Mouse (Mus musculus) bone marrow, adult 2 months (tissue): ENCODE data around the gene 4933406M09Rik. TPM values are rescaled to one million over a fixed set of nuclear protein-coding genes. Genes with fewer than 3 reads are reported as not detected.

ENCODE experiments used
- H3K27ac ChIP-seq: fragments of 200-500 bp; 2 replicates; pipeline ENCODE4 v1.5.1; 2012; ENCODE audit warnings: low read depth, mild to moderate bottlenecking, control low read depth, inconsistent platforms, low read length; ENCODE audit not compliant: control insufficient read depth, poor library complexity, insufficient read depth
- H3K4me1 ChIP-seq: fragments of 200-500 bp; 2 replicates; pipeline ENCODE4 v1.6.1; 2011; ENCODE audit warnings: low read length; ENCODE audit not compliant: control insufficient read depth, insufficient read depth
- H3K4me3 ChIP-seq: fragments of 200-500 bp; replicated peaks from 2 replicates; pipeline ENCODE3; 2011; ENCODE audit warnings: mild to moderate bottlenecking, low read depth, low read length, control low read depth; ENCODE audit not compliant: control insufficient read depth
- CTCF ChIP-seq: fragments of 200-500 bp; IDR thresholded peaks from 2 replicates; pipeline ENCODE4 v1.5.1; 2011; ENCODE audit warnings: low read length, control low read depth; ENCODE audit not compliant: control insufficient read depth, insufficient read depth
- POLR2A ChIP-seq: fragments of 200-500 bp; IDR thresholded peaks from 2 replicates; pipeline ENCODE4 v1.6.1; 2011; ENCODE audit warnings: low read depth, mild to moderate bottlenecking, control low read depth, low read length, borderline replicate concordance; ENCODE audit not compliant: control insufficient read depth
- WGBS: fragments of 180-500 bp; shearing (Covaris S2); methylation state at CpG from one replicate; pipeline ENCODE4 v1.1.7; 2018; 5-methylcytosine and 5-hydroxymethylcytosine counted together
- polyA plus RNA-seq: library from polyadenylated mRNA; stranded (reverse); fragments of >200 nt; gene quantifications from 2 replicates; pipeline ENCODE4 v1.2.4, GENCODE M21; 2011; ENCODE audit warnings: low replicate concordance; ENCODE audit not compliant: missing spikeins, insufficient read depth, insufficient read length

Gene 4933406M09Rik
- polyA plus RNA-seq: not detected in 2 replicates

GRCm38 (mm10) chr1:134385666-134386065 is at the start of gene 4933406M09Rik:
Gene 4933406M09Rik (plus strand): TSS chr1:134385940.
- TF ChIP-seq POLR2A (no peak), CTCF (no peak)
- Histone ChIP-seq H3K4me1 (no peaks in the 10 kb centered on the region; the same call in 1 of the 2 replicates), H3K27ac (no peak within 1 kb of the TSS), H3K4me3 (no peak within 1 kb of the TSS)
- 88% methylated on average over 1 of the region's 1 CpGs for WGBS

- H3K4me3 ChIP-seq: no peak overlapping the region
- no peak overlapping the region for H3K27ac ChIP-seq
- WGBS: 18% methylated on average over 11 of the region's 11 CpGs
- TF ChIP-seq CTCF: no peak
- no peak for TF ChIP-seq POLR2A
- H3K4me1 ChIP-seq: no peaks in the 10 kb centered on the region
Measured at GRCm38 (mm10) chr1:134336958-134337710, 48.6 kb upstream of the 4933406M09Rik start.

DNA sequence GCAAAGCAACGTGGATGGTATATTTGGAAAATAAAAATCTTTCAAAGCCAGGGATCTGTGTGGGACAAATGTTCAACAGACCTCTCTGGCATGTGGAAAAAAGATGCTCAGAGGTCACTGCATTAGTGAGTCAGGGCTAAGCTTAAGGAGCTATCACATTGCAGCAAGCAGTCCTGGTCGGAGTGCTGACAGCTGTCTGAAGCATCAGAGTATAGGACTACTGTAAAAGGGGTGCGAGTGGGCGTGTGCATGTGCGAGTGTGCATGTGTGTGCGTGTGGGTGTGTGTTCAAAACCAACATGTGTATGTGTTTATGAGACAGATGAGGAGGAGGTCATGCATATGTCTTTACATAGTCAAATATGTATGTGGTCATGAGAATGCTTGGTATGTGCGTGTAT is 46.6 kb upstream of the 4933406M09Rik start:
- WGBS: 90% methylated on average over 7 of the region's 7 CpGs
- H3K27ac ChIP-seq: no peak overlapping the region
- no peak overlapping the region for H3K4me3 ChIP-seq
- no peaks in the 10 kb centered on the region for H3K4me1 ChIP-seq
- TF ChIP-seq POLR2A: no peak

- Histone ChIP-seq H3K4me3 (no peak overlapping the region), H3K27ac (no peak overlapping the region), H3K4me1 (no peaks in the 10 kb centered on the region)
- 91% methylated on average over 18 of the region's 18 CpGs for WGBS
- TF ChIP-seq CTCF (no peak), POLR2A (no peak)
Measured at GRCm38 (mm10) chr1:134339757-134340619, 45.8 kb upstream of the 4933406M09Rik start.

DNA sequence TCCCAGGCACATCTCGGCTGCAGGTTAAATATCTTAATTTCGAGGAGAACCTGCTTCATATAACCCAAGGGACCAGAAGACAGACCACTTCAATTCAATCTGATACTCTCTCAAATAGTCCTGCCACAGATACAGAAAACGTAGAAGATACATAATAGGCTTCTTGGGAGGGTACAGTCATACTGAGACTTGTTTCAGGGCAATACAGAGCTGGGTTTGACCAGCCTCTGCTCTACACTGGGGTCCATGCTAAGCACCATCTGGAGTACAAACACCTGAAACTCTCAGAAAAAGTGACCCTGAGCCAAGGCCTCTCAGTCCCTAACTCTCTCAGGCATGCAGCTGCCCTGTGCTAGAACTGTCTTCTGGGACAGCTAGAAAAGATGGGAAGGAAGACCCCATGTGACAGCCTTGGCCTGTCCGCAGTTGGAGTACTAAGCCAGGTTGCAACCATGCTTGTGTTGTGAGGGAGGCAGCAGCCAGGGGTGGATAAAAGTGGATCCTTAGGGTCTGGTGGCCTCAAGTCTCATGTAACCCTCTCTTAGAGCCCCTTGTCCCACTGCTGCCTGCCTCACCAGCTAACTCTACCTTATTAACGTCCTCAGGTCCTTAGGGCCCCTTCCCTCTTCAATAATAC is 44.0 kb upstream of the 4933406M09Rik start:
- Histone ChIP-seq H3K4me1 (no peaks in the 10 kb centered on the region), H3K27ac (no peak overlapping the region), H3K4me3 (no peak overlapping the region)
- TF ChIP-seq POLR2A (no peak), CTCF (no peak)
- WGBS: 84% methylated on average over 5 of the region's 5 CpGs

- TF ChIP-seq CTCF: no peak
- no peak for TF ChIP-seq POLR2A
- H3K27ac ChIP-seq: no peak overlapping the region
- no peaks in the 10 kb centered on the region for H3K4me1 ChIP-seq
- H3K4me3 ChIP-seq: no peak overlapping the region
- WGBS: 69% methylated on average over 2 of the region's 2 CpGs
Measured at GRCm38 (mm10) chr1:134342278-134342664, 43.5 kb upstream of the 4933406M09Rik start.

- Histone ChIP-seq H3K27ac (no peak overlapping the region), H3K4me1 (no peaks in the 10 kb centered on the region), H3K4me3 (no peak overlapping the region)
- TF ChIP-seq POLR2A (no peak), CTCF (no peak)
- WGBS: 85% methylated on average over 8 of the region's 8 CpGs
Measured at GRCm38 (mm10) chr1:134342781-134343310, 42.9 kb upstream of the 4933406M09Rik start.

DNA sequence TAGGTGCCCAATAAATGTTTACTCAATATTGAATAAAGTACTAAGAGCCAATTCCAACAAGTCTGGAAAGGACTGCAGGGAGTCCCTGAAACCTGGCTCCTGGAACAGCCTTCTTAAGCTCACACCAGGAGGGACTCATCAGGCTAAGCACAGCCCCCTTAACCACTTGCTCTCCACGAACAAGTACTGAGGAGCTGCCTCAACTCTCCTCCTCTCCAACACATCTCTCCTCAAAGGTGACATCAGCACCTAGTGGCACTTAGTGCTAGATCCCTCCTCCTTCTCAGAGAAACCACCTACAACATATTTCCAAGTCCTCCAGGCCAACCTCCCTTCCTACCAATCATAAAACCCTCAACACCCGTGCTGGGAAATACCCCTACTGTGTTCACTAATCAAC is 42.2 kb upstream of the 4933406M09Rik start:
- H3K4me1 ChIP-seq: no peaks in the 10 kb centered on the region
- 46% methylated on average over 2 of the region's 2 CpGs for WGBS
- TF ChIP-seq POLR2A (no peak), CTCF (no peak)
- H3K27ac ChIP-seq: no peak overlapping the region
- H3K4me3 ChIP-seq: no peak overlapping the region
